ENCODE assay signal across 8 mouse cellular contexts in the genomic region with DNA sequence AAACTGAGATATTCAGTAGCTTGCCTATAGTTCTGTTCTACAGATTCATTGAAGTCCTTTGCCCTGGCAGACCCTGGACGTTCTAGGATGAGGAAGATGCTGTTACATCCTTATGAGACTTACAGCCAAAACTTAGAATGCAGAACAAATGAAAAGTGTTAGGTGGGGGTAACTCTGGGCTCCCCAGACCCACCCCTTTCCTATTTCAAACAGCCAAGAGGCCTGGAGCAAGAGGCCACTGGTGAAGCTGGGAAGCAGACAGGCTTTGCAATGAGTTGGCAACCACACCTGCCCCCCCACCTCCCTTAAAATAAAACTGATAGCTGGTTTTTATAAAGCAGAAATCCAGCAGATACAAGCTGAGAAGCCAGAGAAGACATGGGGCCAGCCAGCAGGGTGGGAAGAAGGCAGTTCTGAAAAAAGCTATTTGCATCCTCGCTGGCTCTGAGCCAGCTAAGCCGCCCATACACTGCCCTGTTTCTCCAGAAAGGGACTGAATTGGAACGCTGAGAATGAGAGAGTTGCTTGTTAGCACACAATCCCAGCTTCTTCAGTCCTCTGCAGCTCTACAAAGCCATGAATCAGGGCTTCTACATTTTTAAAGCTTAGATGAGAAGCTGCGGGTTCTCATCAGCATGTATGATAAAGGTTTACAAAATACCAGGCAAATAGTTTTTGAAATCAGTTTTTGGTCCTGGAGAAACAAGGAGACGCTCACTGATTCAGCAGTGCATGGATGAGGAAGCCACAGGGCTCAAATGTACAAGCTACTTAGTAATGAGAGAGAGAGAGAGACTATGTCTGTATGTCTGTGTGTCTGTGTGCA. TPM values are rescaled to one million over a fixed set of nuclear protein-coding genes. Genes with fewer than 3 reads are reported as not detected.
A peak's percentile ranks its signal among the peaks of the same experiment; 100 is the strongest.
DNase-seq lines count a peak whose midpoint lies in the region; ATAC-seq and TF ChIP-seq lines count a peak whose summit lies in the region.

No protein-coding gene starts in this region.

- peak; percentile 61 for DNase-seq in forebrain, embryonic 11.5 days (ENCODE audit: low spot score)
- DNase-seq in forebrain, embryonic 10.5 days (ENCODE audit: extremely low spot score, low spot score), result no peak
- peak; percentile 90 for DNase-seq in forebrain, embryonic 14.5 days (ENCODE audit: low spot score)
- peak; percentile 26 for DNase-seq in heart, postnatal 0 days (ENCODE audit: low spot score)
- DNase-seq in kidney, postnatal 36 days, result peak; percentile 42 to 66
- peak; percentile 55 for DNase-seq in lung, postnatal 0 days (ENCODE audit: low spot score)
- DNase-seq in right cerebral cortex, postnatal 25 days, result peak; percentile 82
- DNase-seq in liver, postnatal 0 days, result no peak

- WGBS in forebrain, embryonic 11.5 days, result 40% methylated on average over 6 of the region's 6 CpGs
- WGBS in forebrain, embryonic 10.5 days, result 55% methylated on average over 6 of the region's 6 CpGs
- WGBS in forebrain, embryonic 14.5 days, result 10% methylated on average over 6 of the region's 6 CpGs
- 32% methylated on average over 6 of the region's 6 CpGs for WGBS in heart, postnatal 0 days
- 30% methylated on average over 6 of the region's 6 CpGs for WGBS in lung, postnatal 0 days
- WGBS in liver, postnatal 0 days (ENCODE audit: insufficient replicate concordance), result 53% methylated on average over 6 of the region's 6 CpGs

- TF ChIP-seq EP300 in heart, postnatal 0 days (IDR thresholded peaks at IDR 0.05; ENCODE audit: low read depth), result no peak
- no peak for TF ChIP-seq EP300 in lung, postnatal 0 days (IDR thresholded peaks at IDR 0.05)
- TF ChIP-seq EP300 in liver, postnatal 0 days (IDR thresholded peaks at IDR 0.05; ENCODE audit: low read depth), result no peak

- H3K4me3 ChIP-seq in forebrain, embryonic 11.5 days (ENCODE audit: low read depth, low read length), result no peak overlapping the region
- no peak overlapping the region for H3K4me3 ChIP-seq in forebrain, embryonic 10.5 days
- no peak overlapping the region for H3K4me3 ChIP-seq in forebrain, embryonic 14.5 days (ENCODE audit: low read depth, low read length)
- no peak overlapping the region for H3K4me3 ChIP-seq in heart, postnatal 0 days (ENCODE audit: low read depth, low read length)
- no peak overlapping the region for H3K4me3 ChIP-seq in lung, postnatal 0 days (ENCODE audit: low read depth, low read length)
- H3K4me3 ChIP-seq in liver, postnatal 0 days (ENCODE audit: low read depth, low read length), result no peak overlapping the region

- peaks cover 10% of the 10 kb centered on the region for H3K4me1 ChIP-seq in forebrain, embryonic 11.5 days (replicated peaks; ENCODE audit: control insufficient read depth, insufficient read depth, low read length)
- H3K4me1 ChIP-seq in forebrain, embryonic 10.5 days, result peaks cover 12% of the 10 kb centered on the region
- H3K4me1 ChIP-seq in forebrain, embryonic 14.5 days (ENCODE audit: control insufficient read depth, insufficient read depth, low read length), result peaks cover 14% of the 10 kb centered on the region
- H3K4me1 ChIP-seq in heart, postnatal 0 days (ENCODE audit: control insufficient read depth, insufficient read depth), result no peaks in the 10 kb centered on the region
- no peaks in the 10 kb centered on the region for H3K4me1 ChIP-seq in lung, postnatal 0 days (ENCODE audit: insufficient read depth, low read depth, low read length)
- no peaks in the 10 kb centered on the region for H3K4me1 ChIP-seq in liver, postnatal 0 days (ENCODE audit: insufficient read depth)

- H3K36me3 ChIP-seq in forebrain, embryonic 11.5 days (ENCODE audit: control insufficient read depth, insufficient read depth, low read length), result no peaks in the 10 kb centered on the region
- H3K36me3 ChIP-seq in forebrain, embryonic 10.5 days (replicated peaks), result no peaks in the 10 kb centered on the region
- no peaks in the 10 kb centered on the region for H3K36me3 ChIP-seq in forebrain, embryonic 14.5 days (ENCODE audit: control insufficient read depth, insufficient read depth, low read length)
- no peaks in the 10 kb centered on the region for H3K36me3 ChIP-seq in heart, postnatal 0 days (replicated peaks; ENCODE audit: control insufficient read depth, insufficient read depth, low read length)
- no peaks in the 10 kb centered on the region for H3K36me3 ChIP-seq in lung, postnatal 0 days (ENCODE audit: insufficient read depth, low read length)
- H3K36me3 ChIP-seq in liver, postnatal 0 days (replicated peaks; ENCODE audit: insufficient read depth, low read length), result no peaks in the 10 kb centered on the region

- H3K9me3 ChIP-seq in forebrain, embryonic 11.5 days (ENCODE audit: control insufficient read depth, low read length), result no peaks in the 10 kb centered on the region
- H3K9me3 ChIP-seq in forebrain, embryonic 10.5 days, result no peaks in the 10 kb centered on the region
- H3K9me3 ChIP-seq in forebrain, embryonic 14.5 days (replicated peaks; ENCODE audit: control insufficient read depth, low read length), result no peaks in the 10 kb centered on the region
- peaks cover 5% of the 10 kb centered on the region; the same call in 1 of the 2 replicates for H3K9me3 ChIP-seq in heart, postnatal 0 days (replicated peaks; ENCODE audit: control insufficient read depth, low read length)
- H3K9me3 ChIP-seq in lung, postnatal 0 days (ENCODE audit: low read length), result no peaks in the 10 kb centered on the region
- no peaks in the 10 kb centered on the region for H3K9me3 ChIP-seq in liver, postnatal 0 days (ENCODE audit: low read length)

- peak overlapping the region; percentile 46; the same call in 1 of the 2 replicates for H3K27ac ChIP-seq in forebrain, embryonic 11.5 days (ENCODE audit: low read depth, low read length)
- no peak overlapping the region for H3K27ac ChIP-seq in forebrain, embryonic 10.5 days
- peak overlapping the region; percentile 28 for H3K27ac ChIP-seq in forebrain, embryonic 14.5 days (ENCODE audit: low read depth, low read length)
- H3K27ac ChIP-seq in heart, postnatal 0 days (ENCODE audit: low read depth), result no peak overlapping the region
- H3K27ac ChIP-seq in lung, postnatal 0 days (ENCODE audit: low read length), result no peak overlapping the region
- no peak overlapping the region for H3K27ac ChIP-seq in liver, postnatal 0 days (ENCODE audit: low read depth)

- peak overlapping the region; percentile 8; the same call in 1 of the 2 replicates for H3K9ac ChIP-seq in forebrain, embryonic 11.5 days (ENCODE audit: low read length)
- H3K9ac ChIP-seq in forebrain, embryonic 14.5 days (ENCODE audit: low read length), result peak overlapping the region; percentile 2; the same call in 1 of the 2 replicates
- H3K9ac ChIP-seq in heart, postnatal 0 days (replicated peaks; ENCODE audit: low read depth, low read length), result no peak overlapping the region
- no peak overlapping the region for H3K9ac ChIP-seq in lung, postnatal 0 days (replicated peaks; ENCODE audit: low read depth)
- H3K9ac ChIP-seq in liver, postnatal 0 days (replicated peaks), result no peak overlapping the region

- H3K27me3 ChIP-seq in forebrain, embryonic 11.5 days (ENCODE audit: control insufficient read depth, insufficient read depth, low read length), result no peaks in the 10 kb centered on the region
- no peaks in the 10 kb centered on the region for H3K27me3 ChIP-seq in forebrain, embryonic 10.5 days (ENCODE audit: poor library complexity, severe bottlenecking)
- H3K27me3 ChIP-seq in forebrain, embryonic 14.5 days (replicated peaks; ENCODE audit: control insufficient read depth, insufficient read depth, low read length), result no peaks in the 10 kb centered on the region
- no peaks in the 10 kb centered on the region for H3K27me3 ChIP-seq in heart, postnatal 0 days (ENCODE audit: control insufficient read depth, insufficient read depth, low read length)
- no peaks in the 10 kb centered on the region for H3K27me3 ChIP-seq in lung, postnatal 0 days (replicated peaks; ENCODE audit: insufficient read depth, low read length)
- no peaks in the 10 kb centered on the region for H3K27me3 ChIP-seq in liver, postnatal 0 days (ENCODE audit: insufficient read depth, low read length)

- ATAC-seq in forebrain, embryonic 11.5 days (replicated peaks; ENCODE audit: low FRiP score), result peak; percentile 82
- peak; percentile 93 for ATAC-seq in forebrain, embryonic 14.5 days
- ATAC-seq in heart, postnatal 0 days (ENCODE audit: insufficient read depth, low read depth), result peak; percentile 17; the same call in 1 of the 2 replicates
- no peak for ATAC-seq in lung, postnatal 0 days
- no peak for ATAC-seq in liver, postnatal 0 days

- TF ChIP-seq CTCF in heart, postnatal 0 days (IDR thresholded peaks at IDR 0.05; ENCODE audit: low read depth), result no peak
- no peak for TF ChIP-seq CTCF in lung, postnatal 0 days (IDR thresholded peaks at IDR 0.05)
- no peak for TF ChIP-seq CTCF in liver, postnatal 0 days (IDR thresholded peaks at IDR 0.05; ENCODE audit: low read depth)

- H3K4me2 ChIP-seq in forebrain, embryonic 11.5 days (ENCODE audit: low read depth, low read length, severe bottlenecking), result 0 out of 2 replicates have a peak overlapping the region, but pooled peaks have one; percentile 11
- peak overlapping the region; percentile 16 for H3K4me2 ChIP-seq in forebrain, embryonic 14.5 days (ENCODE audit: low read length)
- H3K4me2 ChIP-seq in heart, postnatal 0 days (ENCODE audit: low read depth, low read length), result no peak overlapping the region
- no peak overlapping the region for H3K4me2 ChIP-seq in lung, postnatal 0 days (replicated peaks; ENCODE audit: low read depth, low read length)
- no peak overlapping the region for H3K4me2 ChIP-seq in liver, postnatal 0 days (ENCODE audit: low read depth, low read length)

RNA-seq across cellular contexts. Expression of gene Tmem17, which starts 48.8 kb away (rescaled TPM):
- polyA plus RNA-seq in forebrain, embryonic 11.5 days (2014; fragmentation: Nextera tagmentation; extraction: Ambion mirVana), result 11.0 and 14.5 TPM in 2 replicates
- 13.2 and 14.1 TPM in 2 replicates for polyA plus RNA-seq in forebrain, embryonic 10.5 days (2016; fragmentation: Nextera tagmentation; extraction: Ambion mirVana)
- 18.5 and 20.0 TPM in 2 replicates for polyA plus RNA-seq in forebrain, embryonic 14.5 days (2014; fragmentation: Nextera tagmentation; extraction: Ambion mirVana)
- total RNA-seq in heart, postnatal 0 days (2014; rRNA removed; ENCODE audit: low replicate concordance), result 9.4 and 19.0 TPM in 2 replicates
- 9.4 and 10.0 TPM in 2 replicates for polyA plus RNA-seq in heart, postnatal 0 days (2015; fragmentation: Nextera tagmentation; extraction: Ambion mirVana)
- 13.8 and 14.5 TPM in 2 replicates for polyA plus RNA-seq in lung, postnatal 0 days (2015; fragmentation: Nextera tagmentation; extraction: Ambion mirVana)
- 1.7 and 2.5 TPM in 2 replicates for polyA plus RNA-seq in liver, postnatal 0 days (2015; fragmentation: Nextera tagmentation; extraction: Ambion mirVana)

Comparison
In these comparisons a context has a peak if more than half of its experiments do, and no peak if none do; other contexts are left out.
1. DNase-seq: peak in forebrain, embryonic 11.5 days (single experiment), forebrain, embryonic 14.5 days (single experiment), heart, postnatal 0 days (single experiment), kidney, postnatal 36 days (2 of 2), lung, postnatal 0 days (single experiment) and right cerebral cortex, postnatal 25 days (single experiment); none in forebrain, embryonic 10.5 days (single experiment) and liver, postnatal 0 days (single experiment).
2. H3K27ac ChIP-seq: peak in forebrain, embryonic 11.5 days (single experiment) and forebrain, embryonic 14.5 days (single experiment); none in forebrain, embryonic 10.5 days (single experiment), heart, postnatal 0 days (single experiment), lung, postnatal 0 days (single experiment) and liver, postnatal 0 days (single experiment).
3. ATAC-seq: peak in forebrain, embryonic 11.5 days (single experiment), forebrain, embryonic 14.5 days (single experiment) and heart, postnatal 0 days (single experiment); none in lung, postnatal 0 days (single experiment) and liver, postnatal 0 days (single experiment).
4. H3K4me2 ChIP-seq: peak in forebrain, embryonic 11.5 days (single experiment) and forebrain, embryonic 14.5 days (single experiment); none in heart, postnatal 0 days (single experiment), lung, postnatal 0 days (single experiment) and liver, postnatal 0 days (single experiment).
5. H3K9ac ChIP-seq: peak in forebrain, embryonic 11.5 days (single experiment) and forebrain, embryonic 14.5 days (single experiment); none in heart, postnatal 0 days (single experiment), lung, postnatal 0 days (single experiment) and liver, postnatal 0 days (single experiment).